Mouse (Mus musculus) v-Abl transformed pro-B cells (cell line): ENCODE data around the gene Ube2a.

Experiments
- in situ Hi-C, 2 experiments: fragments of 400-800 bp; cut with MboI; formaldehyde crosslinking; loops; one replicate each; pipeline ENCODE4 v1.15.1; 2025; ENCODE audit not compliant: unreplicated experiment in 2 of 2

The Ube2a gene

DNA sequence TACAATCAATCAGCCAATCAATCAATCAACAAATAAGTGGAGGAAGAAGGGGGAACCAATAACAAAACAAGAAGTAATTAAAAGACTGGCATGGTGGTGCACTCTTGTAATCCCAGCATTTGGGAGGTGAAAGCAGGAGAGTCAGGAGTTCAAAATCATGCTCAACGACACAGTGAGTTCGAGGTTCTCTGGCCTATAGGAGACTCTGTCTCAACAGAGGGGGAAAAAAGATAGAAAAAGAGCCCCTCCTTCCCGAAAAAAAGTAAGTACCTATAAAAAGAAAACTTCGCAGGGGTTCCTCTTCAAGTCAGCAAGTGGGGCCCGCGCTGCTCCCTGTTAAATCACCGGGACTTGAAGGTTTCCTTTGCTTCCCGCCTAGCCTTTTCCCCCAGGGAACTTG lies at the start of gene Ube2a, which contains the start of gene C330007P06Rik:
TSS of gene Ube2a (plus strand) at position 136 of the 400 bp plus-strand sequence.
TSS of gene C330007P06Rik (minus strand) at position 347 of the 400 bp plus-strand sequence.
- in situ Hi-C loops: no loop called here

DNA sequence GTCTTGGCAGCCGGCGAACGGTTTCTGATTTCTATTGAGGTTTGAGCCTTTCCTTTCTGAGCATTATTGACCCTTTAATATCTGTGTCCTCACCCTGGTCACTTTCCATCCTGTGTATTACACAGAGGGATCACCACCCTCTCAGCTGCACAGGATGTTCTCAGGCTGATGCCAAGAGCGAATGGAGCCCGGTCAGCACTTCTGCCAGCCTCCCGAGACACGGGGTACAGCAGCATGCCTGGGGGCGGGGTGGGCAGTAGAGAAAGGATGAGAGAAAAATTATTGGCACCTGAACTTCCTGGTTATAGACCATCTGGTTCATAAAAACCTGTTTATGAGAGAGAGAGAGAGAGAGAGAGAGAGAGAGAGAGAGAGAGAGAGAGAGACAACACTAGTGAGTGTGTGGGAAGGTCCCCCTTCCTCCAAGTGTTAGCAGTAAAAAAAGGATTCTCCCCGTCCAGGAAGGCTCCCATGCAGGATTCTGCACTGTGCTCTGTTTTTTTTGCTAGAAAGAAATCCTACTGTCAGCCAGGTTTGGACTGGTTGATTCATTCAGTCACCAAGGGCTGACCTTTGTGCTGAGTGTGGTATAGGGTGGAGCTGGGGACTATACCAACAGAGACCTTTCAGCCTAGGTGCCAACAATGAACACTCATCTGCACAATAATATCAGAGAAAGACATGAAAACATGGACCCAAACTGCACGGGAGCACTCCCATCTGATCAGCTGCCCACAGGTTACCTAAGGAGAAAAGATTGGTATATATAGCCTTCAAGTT lies 49.6 kb upstream of the Ube2a start:
- in situ Hi-C loops: loop anchor here in 1 of 2 experiments (10.0 kb wide), 1 partner anchor 179 kb away; the partner anchor contains the start of gene Akap17b

DNA sequence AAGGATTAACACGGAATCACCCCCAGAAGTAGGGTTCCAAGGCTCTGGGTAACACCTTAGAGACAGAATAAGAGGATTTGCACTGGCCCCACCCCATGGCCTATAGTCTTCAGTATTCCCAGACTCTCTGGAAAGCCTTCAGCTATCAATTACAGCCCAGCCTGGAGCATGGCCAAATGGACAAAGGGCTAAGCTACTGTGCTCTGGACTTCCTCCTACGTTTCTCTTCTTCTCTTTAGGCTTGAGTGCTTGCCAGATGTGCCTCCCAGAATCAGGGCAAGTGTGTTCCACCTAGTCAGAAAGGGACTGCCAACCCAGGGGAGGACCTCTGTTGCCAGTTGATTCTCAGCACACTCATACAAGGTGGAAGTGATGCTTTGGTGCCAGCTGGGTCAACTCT lies 48.7 kb upstream of the Ube2a start:
- in situ Hi-C loops: loop anchor here (5.0 to 10.0 kb wide), 2 partner anchors 180 to 197 kb away; partner anchors contain the start of gene Akap17b (in 1 of the 2)

GRCm38 (mm10) chrX:36826873-36827272 lies 46.8 kb upstream of the Ube2a start:
- in situ Hi-C loops: loop anchor here (5.0 to 10.0 kb wide), 2 partner anchors 182 to 195 kb away; partner anchors contain the start of gene Akap17b (in 1 of the 2)

DNA sequence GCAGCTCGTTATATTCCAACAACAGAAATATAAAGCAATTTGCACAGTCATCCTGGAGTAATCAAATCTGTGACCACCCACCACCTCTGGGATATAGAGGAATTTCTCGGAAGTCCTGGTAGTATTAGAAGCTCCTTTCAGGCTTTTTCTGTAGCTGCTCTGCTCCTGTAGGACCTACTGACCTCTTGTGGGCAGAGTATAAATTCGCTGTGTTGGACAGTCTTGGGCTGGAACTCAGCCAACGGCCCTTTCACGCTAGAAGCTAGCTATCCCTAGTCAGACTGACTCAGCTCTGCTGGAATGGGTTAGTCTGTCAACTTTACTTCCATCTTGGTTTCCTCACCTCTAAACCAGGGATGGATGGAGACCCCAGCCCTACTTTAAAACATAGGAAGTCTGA lies 43.4 kb upstream of the Ube2a start:
- in situ Hi-C loops: loop anchor here (5.0 to 10.0 kb wide), 3 partner anchors 52 to 77 kb away; no protein-coding TSS in a partner anchor

DNA sequence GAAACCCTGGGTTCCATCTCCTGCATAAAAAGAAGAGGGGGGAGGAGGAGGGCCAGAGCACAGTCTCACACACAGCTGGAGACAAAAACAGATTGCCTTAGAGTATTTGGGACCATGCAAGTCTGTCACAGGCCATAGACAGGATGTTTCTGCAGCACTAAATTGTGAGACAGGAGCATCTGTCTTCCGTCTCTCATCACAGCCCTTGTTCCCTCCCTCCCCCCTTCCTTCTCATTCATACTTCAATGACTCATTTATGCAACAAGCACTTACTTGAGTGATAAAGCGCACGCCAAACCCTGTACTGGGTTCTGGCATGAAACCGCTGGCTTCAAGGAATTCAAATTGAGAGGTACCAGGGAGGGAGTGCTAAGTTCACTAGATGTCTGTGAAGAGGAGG lies 42.1 kb upstream of the Ube2a start:
- in situ Hi-C loops: loop anchor here (5.0 to 10.0 kb wide), 3 partner anchors 51 to 76 kb away; no protein-coding TSS in a partner anchor

DNA sequence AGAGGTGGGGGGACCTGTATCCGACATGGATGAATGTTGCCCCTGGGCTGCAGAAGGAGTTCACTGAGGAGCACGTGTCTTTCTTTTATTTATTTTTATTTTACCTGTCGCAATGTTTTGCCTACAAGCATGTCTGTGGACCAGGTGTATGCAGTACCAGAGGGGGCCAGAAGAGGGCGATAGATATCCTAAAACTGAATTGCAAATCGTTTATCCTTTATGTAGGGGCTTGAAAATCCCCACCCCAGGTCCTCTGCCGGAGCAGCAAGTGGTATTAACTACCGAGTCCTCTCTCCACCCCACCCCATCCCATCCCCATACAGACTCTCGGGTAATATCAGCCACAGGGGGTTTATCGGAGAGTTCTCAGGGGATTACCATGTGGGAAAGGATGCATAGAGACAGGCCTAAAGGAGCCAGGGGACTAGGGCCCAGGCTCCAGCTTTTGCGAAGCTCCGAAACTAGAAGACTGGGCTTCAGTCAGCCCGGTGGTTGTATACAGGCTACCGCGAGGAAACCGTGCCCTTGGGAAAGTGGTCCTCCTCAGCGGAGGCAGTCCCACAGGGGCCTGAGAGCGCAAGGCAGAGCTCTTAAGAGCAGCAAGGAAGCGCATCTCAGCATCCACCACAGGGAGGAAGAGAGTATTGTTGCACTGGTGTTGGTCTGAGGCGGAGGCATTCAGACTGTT lies 40.2 kb upstream of the Ube2a start:
- in situ Hi-C loops: loop anchor here (5.0 to 10.0 kb wide), 3 partner anchors 49 to 74 kb away; no protein-coding TSS in a partner anchor

DNA sequence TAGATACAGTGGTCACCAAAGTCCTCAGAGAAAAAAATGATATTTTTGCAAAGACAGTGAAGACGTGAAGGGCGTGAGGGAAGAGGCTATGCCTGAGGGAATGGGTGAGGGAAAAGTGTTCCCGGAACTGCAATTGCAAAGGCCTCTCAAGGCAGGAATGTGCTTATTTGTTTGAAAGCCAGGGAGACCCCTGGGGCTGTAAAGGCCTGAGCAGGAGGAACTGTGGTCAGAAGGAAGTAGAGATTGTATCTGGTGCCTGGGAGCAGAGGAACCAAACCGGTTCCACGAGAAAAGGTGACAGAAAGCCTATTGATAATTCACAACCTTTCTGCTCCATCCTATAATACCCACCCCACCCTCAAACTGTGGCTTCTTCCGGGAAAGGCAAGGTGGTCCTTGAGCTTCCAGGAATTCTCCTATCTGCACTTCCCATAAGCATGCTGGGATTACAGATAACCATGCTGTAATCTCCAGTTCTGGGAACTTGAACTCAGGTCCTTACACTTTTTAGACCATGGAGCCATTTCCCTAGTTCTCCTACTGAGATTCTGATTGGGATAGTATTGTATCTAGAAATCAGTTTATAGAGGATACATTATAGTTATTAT lies 36.5 kb upstream of the Ube2a start:
- in situ Hi-C loops: loop anchor here in 1 of 2 experiments (10.0 kb wide), 1 partner anchor 48 kb away; no protein-coding TSS in a partner anchor

- in situ Hi-C loops: loop anchor here in 1 of 2 experiments (10.0 kb wide), 1 partner anchor 45 kb away; no protein-coding TSS in a partner anchor
Observed at GRCm38 (mm10) chrX:36839391-36839790, 34.3 kb upstream of the Ube2a start.

GRCm38 (mm10) chrX:36841698-36842097 lies 32.0 kb upstream of the Ube2a start:
- in situ Hi-C loops: no loop called here

- in situ Hi-C loops: no loop called here
Observed at GRCm38 (mm10) chrX:36843346-36843990, 30.2 kb upstream of the Ube2a start.

DNA sequence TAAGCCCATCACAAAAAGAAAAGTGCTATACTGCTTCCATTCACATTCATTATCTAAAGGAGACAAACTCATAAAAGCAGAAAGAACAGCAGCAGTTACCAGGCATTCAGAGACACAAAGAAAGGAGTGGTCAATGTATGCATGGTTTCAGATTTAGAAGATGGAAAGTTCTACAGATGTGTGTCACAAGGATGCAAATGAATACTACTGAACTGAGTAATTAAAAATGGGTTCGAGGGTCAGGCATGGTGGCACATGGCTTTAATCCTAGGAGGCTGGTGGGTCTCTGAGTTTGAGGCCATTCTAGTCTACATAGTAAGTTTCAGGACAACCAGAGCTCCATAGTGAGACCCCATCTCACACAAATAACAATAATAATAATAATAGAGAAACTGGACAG lies 26.5 kb upstream of the Ube2a start:
- in situ Hi-C loops: no loop called here

DNA sequence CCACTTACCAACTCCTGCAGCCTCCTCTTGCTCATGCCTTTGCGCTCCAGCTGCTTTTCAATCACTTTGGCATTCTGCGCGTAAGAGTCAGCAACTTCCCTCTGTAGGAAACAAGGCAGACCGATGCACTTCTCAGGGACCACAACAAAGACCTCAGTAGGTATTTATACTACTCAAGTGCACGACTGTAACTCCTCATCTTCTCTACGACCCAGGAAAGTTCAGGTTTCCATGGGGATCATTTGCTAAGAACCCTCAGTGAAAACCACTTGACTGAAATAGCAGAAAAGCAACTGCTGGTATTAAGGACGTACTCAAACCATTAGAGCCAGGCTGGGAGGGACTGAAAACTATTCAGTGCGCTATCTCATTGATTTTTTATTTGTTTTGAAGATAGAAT lies 21.1 kb upstream of the Ube2a start:
- in situ Hi-C loops: no loop called here

DNA sequence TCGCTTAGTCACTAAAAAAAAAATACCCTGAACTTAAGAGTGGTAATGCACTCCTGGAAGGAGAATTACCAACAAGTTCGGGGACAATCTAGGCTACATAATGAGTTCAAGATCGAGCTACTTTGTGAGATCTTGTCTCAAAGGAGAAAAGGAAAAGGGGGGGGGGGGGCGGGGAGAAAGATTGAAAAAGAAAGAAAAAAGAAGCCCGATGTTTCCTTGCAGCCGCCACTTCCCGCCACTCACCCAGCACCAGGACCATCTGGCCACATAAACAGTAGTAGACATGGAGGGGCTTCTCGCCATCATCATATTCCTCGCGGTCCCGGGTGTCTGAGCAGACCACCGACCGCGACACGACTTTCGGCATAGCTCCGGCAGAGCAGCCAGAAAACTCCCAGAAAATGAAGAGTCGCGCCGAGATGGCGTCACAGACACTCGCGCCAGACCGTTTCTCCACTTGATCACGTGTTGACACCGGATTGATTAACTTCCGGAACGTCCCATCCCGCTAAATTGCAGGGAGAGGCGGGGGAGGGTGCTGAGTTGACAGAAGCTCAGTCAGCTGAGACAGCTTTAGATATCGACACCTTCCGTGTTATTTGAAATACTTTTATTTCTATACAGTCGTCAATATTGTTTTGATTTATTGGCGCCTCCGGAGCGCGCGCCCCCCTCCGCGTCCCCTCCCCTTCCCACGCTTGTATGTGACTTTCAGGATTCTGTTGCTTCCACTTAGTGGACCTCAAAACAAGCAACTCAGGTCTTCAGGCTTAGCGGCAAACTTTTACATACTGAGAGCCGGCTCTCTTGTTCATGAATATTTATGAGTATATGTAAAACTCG lies 9.7 kb upstream of the Ube2a start:
- in situ Hi-C loops: no loop called here

GRCm38 (mm10) chrX:36864609-36865328 lies 8.9 kb upstream of the Ube2a start:
- in situ Hi-C loops: no loop called here

DNA sequence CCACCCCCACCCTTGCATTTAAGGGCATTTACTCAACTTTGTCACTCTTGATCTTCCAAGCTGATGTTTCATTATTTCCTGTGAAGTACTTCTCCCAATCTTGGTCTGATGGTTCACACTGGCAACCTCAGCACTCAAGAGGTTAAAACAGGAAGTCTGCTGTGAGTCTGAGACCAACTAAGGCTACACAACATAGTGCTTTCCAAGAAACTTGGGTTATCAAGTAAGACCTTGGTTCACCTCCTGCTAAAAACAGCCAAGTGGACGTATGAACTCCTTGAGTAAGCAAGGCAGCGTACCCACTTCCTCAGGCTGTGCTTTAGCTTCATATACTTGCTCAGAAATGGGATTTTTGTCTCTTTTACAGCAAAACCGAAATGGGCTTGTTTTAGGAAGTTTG lies 3.3 kb upstream of the Ube2a start:
- in situ Hi-C loops: no loop called here

DNA sequence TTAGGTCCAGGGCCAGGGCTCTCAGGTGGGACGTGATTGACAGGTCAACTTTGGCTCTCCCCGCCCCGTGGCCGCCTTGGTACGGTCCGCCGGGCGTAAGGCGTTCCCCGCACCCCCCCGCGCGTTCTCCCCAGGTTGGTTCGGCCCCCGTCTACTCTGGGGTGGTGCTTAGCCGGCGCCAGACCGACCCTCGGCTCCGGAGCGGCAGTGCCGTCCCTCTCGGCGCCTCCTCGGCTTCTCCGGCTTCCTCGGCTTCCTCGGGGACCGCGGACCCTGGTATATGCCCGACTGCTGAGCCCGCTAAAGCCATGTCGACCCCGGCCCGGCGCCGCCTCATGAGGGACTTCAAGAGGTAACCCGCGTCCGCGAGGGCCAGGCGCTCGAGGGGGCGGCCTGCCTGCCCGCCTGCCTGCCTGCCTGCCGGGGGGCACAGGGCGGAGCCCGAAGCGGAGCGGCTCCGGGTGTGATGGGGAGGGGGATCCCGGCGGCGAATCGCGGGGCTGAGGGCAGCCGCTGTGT lies 537 bp downstream of the Ube2a start:
- in situ Hi-C loops: no loop called here

DNA sequence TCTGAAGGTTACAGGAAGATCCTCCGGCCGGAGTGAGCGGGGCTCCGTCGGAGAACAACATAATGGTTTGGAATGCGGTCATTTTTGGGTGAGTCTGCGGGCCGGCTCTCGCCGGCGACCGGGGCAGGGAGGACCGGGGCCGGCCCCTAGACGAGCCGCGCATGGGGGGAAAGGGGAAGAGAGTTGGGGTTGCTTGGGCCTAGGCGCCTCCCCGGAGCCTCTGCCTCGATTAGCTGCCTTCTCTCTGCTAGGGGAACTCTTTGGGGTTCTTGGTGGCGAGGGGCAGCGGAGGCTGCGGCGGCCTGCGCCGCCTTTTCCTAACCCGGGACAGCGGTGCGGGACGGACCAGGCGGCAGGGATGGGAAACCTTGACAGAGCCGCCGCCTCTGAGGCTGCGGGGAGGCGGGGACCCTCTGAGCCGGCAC lies 1.0 kb downstream of the Ube2a start:
- in situ Hi-C loops: no loop called here
